Mouse (Mus musculus): ENCODE data around the gene Wdr63.

Wdr63 gene

DNA sequence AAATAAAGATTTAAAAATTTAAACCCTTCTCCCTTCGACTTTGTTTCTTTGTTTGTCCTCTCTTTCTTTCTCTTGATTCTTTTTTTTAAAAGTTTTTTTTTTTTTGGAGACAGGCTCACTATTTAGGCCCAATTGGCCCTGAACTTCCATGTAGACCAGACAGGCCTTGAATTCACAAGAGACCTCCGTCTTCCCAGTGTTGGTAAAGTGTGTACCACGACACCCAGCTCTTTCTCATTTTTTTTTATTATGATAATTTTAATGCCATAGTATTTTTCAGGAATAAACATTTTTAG lies 14.1 kb upstream of the Wdr63 start:
- DNase-seq (ENCODE audit: low spot score), result no peak

GRCm38 (mm10) chr3:146121310-146122124 lies 13.6 kb upstream of the Wdr63 start:
- no peak for DNase-seq (ENCODE audit: low spot score)

- DNase-seq (ENCODE audit: low spot score), result no peak
Measured at GRCm38 (mm10) chr3:146117997-146118457, 10.1 kb upstream of the Wdr63 start.

DNA sequence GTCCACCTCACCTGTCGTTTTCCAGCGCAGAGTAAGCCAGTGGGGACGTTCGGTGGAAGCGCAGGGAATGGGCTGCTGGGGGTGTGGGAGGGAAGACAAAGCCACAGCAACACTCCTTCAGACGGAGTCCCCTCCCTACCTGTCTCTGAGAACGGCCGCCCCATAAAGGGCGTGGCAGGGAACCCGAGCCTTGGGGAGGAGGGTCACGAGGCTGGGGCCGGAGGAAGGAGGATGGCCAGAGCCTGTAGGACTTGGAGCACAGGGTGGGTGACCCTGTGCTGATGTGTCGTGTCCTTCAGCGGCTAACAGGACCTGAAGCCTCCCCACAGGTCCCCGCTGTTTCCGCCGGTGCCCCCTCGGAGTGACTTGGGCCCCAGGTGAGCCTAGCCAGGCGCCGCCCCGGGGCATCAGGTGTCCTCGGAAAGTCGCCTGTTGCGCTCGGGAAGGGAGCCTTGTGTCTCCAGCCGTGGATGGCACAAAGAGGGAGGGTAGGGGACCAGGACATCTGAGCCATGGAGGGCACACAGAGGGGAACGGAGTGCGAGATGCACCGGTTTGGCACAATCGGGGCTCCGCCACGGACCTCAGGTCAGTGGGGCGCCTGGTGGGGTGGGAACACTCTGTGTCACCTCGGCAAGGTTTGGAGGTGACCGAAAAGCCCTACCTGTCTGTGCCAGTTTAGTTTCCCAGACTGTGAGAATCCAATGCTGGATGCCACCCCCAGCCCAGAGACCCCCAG lies 9.5 kb upstream of the Wdr63 start, which contains the start of gene Mcoln3:
Gene Mcoln3 (plus strand): TSS at position 193 of the 739 bp plus-strand sequence.
- DNase-seq (ENCODE audit: low spot score), result no peak

DNA sequence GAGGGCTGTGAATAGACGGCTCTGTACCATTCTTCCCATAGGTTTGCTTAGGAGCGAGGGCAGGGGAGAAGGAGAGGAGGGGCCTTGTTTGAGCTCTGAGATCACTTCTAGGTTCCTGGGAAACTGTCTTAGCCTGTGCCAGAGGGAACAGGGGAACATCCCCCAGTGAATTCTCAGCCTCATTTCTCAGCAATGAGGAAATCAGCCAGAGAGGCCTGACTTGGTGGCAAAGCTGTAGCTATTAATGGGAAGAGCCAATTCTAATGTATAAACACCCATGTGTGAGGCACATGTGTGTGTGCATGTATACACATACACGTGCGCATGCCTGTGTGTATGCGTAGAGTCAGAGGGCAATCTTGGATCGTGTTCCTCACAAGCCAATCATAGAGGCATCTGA lies 3.0 kb upstream of the Wdr63 start:
- no peak for DNase-seq (ENCODE audit: low spot score)

DNA sequence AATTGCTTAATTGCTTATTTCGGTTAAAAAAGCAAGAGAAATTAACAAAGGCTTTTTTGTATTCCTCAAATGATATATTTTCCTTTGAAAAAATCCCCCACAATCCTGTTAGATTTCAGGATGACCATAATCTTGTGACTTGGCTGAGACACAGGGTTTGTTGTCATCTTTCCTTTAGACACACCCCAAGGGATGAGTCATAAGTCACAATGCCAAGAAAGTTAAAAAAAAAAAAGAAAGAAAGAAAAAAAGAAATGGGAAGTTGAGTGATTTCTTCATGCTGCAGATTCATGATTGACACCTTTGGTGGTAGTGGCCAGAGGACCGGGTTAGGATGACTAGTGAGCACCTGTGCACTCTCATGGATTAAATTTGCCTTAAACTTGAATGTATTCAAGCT lies 2.4 kb upstream of the Wdr63 start:
- DNase-seq (ENCODE audit: low spot score), result no peak

DNA sequence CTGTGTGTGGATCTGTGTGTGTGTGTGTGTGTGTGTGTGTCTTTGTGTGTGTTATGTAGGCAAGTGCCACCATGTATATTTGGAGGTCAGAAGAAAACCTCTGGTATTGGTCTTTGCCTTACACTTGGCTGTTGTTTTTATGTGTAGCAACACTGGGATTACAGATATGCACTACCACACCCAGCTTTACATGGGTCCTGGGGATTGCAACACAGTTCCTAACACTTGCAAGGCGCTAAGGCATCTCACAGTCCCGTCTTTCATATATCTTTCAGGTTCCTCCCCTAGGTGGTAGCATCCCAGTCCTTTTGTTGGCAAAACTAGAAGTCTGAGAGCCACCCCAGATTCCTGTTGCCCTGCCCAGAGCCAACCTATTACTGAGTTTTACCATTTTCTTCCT lies 1.0 kb upstream of the Wdr63 start:
- no peak for DNase-seq (ENCODE audit: low spot score)

- peak; percentile 29 for DNase-seq (ENCODE audit: low spot score)
Measured at GRCm38 (mm10) chr3:146107116-146107849, 647 bp downstream of the Wdr63 start.

- DNase-seq (ENCODE audit: low spot score), result no peak
Measured at GRCm38 (mm10) chr3:146102049-146102448, 5.9 kb downstream of the Wdr63 start.

GRCm38 (mm10) chr3:146099925-146100324 lies 8.0 kb downstream of the Wdr63 start:
- no peak for DNase-seq (ENCODE audit: low spot score)

GRCm38 (mm10) chr3:146097861-146098260 lies 10.1 kb downstream of the Wdr63 start:
- DNase-seq (ENCODE audit: low spot score), result no peak

- DNase-seq (ENCODE audit: low spot score), result no peak
Measured at GRCm38 (mm10) chr3:146096986-146097385, 10.9 kb downstream of the Wdr63 start.

- no peak for DNase-seq (ENCODE audit: low spot score)
Measured at GRCm38 (mm10) chr3:146095066-146095465, 12.9 kb downstream of the Wdr63 start.

GRCm38 (mm10) chr3:146090988-146091657 lies 16.8 kb downstream of the Wdr63 start:
- no peak for DNase-seq (ENCODE audit: low spot score)

GRCm38 (mm10) chr3:146080241-146080640 lies 27.7 kb downstream of the Wdr63 start:
- DNase-seq (ENCODE audit: low spot score), result no peak

- DNase-seq (ENCODE audit: low spot score), result peak; percentile 2
Measured at GRCm38 (mm10) chr3:146072780-146073179, 35.1 kb downstream of the Wdr63 start.

DNA sequence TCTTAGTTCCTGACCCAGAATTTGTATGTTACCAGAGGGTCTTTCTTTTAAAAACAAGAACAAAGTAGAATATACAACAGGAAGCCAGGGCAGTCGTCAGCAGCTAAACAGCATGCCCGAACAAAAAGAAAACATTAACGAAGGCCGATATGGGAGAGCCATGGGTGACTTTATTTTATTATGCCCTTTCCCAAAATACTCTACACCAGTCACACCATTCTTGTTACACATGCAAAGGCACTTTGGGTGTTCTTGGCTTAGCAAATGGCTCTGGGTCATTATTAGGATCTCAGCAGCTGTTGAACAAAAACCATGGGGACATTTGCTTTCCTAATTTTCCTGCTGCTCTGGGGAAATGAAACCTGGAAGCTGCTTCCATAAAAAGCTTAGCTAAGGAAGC lies 38.7 kb downstream of the Wdr63 start:
- DNase-seq (ENCODE audit: low spot score), result no peak

- DNase-seq (ENCODE audit: low spot score), result no peak
Measured at GRCm38 (mm10) chr3:146063146-146063545, 44.8 kb downstream of the Wdr63 start.

DNA sequence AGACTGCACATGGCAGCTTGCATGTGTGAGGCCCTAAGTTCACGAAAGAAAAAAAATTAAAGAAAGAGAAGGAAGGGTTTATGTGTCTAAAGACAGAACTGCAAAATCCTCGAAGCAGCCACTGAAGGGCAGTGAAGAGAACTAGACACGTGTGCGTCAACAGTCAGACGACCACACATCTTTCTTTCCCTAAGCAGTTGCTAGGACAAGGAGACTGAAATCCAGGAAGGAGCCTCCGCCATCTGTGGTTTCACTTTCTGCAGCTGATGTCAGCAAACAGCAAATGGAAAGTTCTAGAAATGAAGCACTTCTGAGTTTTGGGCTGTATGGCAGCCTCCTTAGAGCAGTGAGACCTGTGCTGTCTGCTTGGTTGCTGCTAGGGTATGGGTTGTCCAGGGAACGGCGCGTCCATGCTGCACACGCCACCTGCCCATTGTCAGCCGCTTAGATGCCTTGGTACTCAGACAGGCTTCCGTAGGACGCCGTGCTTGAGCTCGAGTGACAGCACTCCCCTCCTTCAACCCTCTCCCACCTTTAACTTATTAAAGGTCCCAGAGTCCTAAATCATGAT lies 48.5 kb downstream of the Wdr63 start:
- DNase-seq (ENCODE audit: low spot score), result no peak

- peak; percentile 62 for DNase-seq (ENCODE audit: low spot score)
Measured at GRCm38 (mm10) chr3:146058263-146058662, 49.7 kb downstream of the Wdr63 start.

GRCm38 (mm10) chr3:146057131-146057530 lies 50.8 kb downstream of the Wdr63 start:
- no peak for DNase-seq (ENCODE audit: low spot score)

- no peak for DNase-seq (ENCODE audit: low spot score)
Measured at GRCm38 (mm10) chr3:146053873-146054272, 54.1 kb downstream of the Wdr63 start.

Measured in urinary bladder, postnatal 14 days (tissue).